Mouse (Mus musculus) olfactory bulb, adult 2 months (tissue): ENCODE results near the gene Fars2.

Experiments
- CTCF ChIP-seq: fragments of 200-500 bp; IDR thresholded peaks from 2 replicates; pipeline ENCODE4 v1.5.1; 2012; ENCODE audit warnings: low read depth, mild to moderate bottlenecking, low read length, moderate library complexity; ENCODE audit not compliant: insufficient read depth
- POLR2A ChIP-seq: fragments of 200-500 bp; IDR thresholded peaks from 2 replicates; pipeline ENCODE4 v1.6.1; 2012; ENCODE audit warnings: mild to moderate bottlenecking, low read depth, low read length, moderate library complexity; ENCODE audit not compliant: insufficient read depth

DNA sequence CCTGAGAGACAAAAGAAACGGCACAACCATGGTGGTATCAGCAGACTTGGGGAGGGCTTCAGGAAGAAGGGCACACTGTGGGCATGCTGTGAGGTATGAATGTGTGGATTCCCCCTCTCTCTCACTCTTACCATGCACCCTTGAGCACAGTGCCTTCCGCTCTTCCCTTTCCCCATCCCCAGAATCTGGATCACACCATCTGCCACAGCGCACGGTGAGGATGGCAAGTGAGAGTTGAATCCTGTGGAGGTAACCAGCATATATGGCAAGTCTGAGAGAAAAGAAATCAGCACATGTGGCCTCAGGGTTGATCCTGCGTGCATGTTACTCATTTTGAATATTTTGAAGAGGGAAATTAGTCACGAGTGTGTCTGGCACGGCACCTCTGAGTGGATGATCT, 274.7 kb downstream of the Fars2 start:
- no peak for TF ChIP-seq CTCF
- no peak for TF ChIP-seq POLR2A
